Mouse (Mus musculus): ENCODE data around the gene Evx2.

Evx2 gene

GRCm38 (mm10) chr2:74681594-74682531, 22.5 kb upstream of the Evx2 start:
- peak in 1 of 2 experiments; percentile 67 for DNase-seq (ENCODE audit: low spot score in 2 of 2)

GRCm38 (mm10) chr2:74680561-74681398, 21.4 kb upstream of the Evx2 start:
- no peak for DNase-seq (ENCODE audit: low spot score in 2 of 2)

- no peak for DNase-seq (ENCODE audit: low spot score in 2 of 2)
These were observed 20.6 kb upstream of the Evx2 start for GRCm38 (mm10) chr2:74679980-74680379.

GRCm38 (mm10) chr2:74679596-74679971, 20.2 kb upstream of the Evx2 start:
- no peak for DNase-seq (ENCODE audit: low spot score in 2 of 2)

GRCm38 (mm10) chr2:74678891-74679595, 19.7 kb upstream of the Evx2 start, which contains the start of gene Hoxd11:
Gene Hoxd11 (plus strand): TSS chr2:74679557.
- DNase-seq (ENCODE audit: low spot score in 2 of 2): no peak

- DNase-seq (ENCODE audit: low spot score in 2 of 2): no peak
These were observed 17.7 kb upstream of the Evx2 start for GRCm38 (mm10) chr2:74677106-74677505.

GRCm38 (mm10) chr2:74676376-74677052, 17.2 kb upstream of the Evx2 start:
- no peak for DNase-seq (ENCODE audit: low spot score in 2 of 2)

GRCm38 (mm10) chr2:74675666-74676282, 16.4 kb upstream of the Evx2 start:
- DNase-seq (ENCODE audit: low spot score in 2 of 2): no peak

GRCm38 (mm10) chr2:74674881-74675665, 15.7 kb upstream of the Evx2 start, which contains the start of gene Hoxd12:
Gene Hoxd12 (plus strand): TSS chr2:74675013.
- DNase-seq (ENCODE audit: low spot score in 2 of 2): no peak

- no peak for DNase-seq (ENCODE audit: low spot score in 2 of 2)
These were observed 14.6 kb upstream of the Evx2 start for GRCm38 (mm10) chr2:74673835-74674425.

- DNase-seq (ENCODE audit: low spot score in 2 of 2): peak in 1 of 2 experiments; percentile 50
These were observed 13.4 kb upstream of the Evx2 start for GRCm38 (mm10) chr2:74672481-74673362.

- no peak for DNase-seq (ENCODE audit: low spot score in 2 of 2)
These were observed 12.5 kb upstream of the Evx2 start for GRCm38 (mm10) chr2:74671847-74672246.

GRCm38 (mm10) chr2:74670632-74671188, 11.4 kb upstream of the Evx2 start:
- DNase-seq (ENCODE audit: low spot score in 2 of 2): no peak

- DNase-seq (ENCODE audit: low spot score in 2 of 2): no peak
These were observed 10.4 kb upstream of the Evx2 start for GRCm38 (mm10) chr2:74669650-74670235.

GRCm38 (mm10) chr2:74669230-74669578, 9.8 kb upstream of the Evx2 start:
- no peak for DNase-seq (ENCODE audit: low spot score in 2 of 2)

GRCm38 (mm10) chr2:74668370-74669229, 9.2 kb upstream of the Evx2 start:
- peak in 1 of 2 experiments; percentile 53 for DNase-seq (ENCODE audit: low spot score in 2 of 2)

- no peak for DNase-seq (ENCODE audit: low spot score in 2 of 2)
These were observed 8.5 kb upstream of the Evx2 start, which contains the start of gene Hoxd13 for GRCm38 (mm10) chr2:74667842-74668357. Gene Hoxd13 (plus strand): TSS chr2:74668310.

Measured in urinary bladder, adult 18-20 months (tissue).